Mouse (Mus musculus) lung, embryonic 14.5 days (tissue): ENCODE measurements around the gene Mtmr10. TPM values are rescaled to one million over a fixed set of nuclear protein-coding genes. Genes with fewer than 3 reads are reported as not detected.
A peak's percentile ranks its signal among the peaks of the same experiment; 100 is the strongest.

Source experiments
- ATAC-seq: fragments of 200-750 bp; cut with Nextera tagmentation; 2 replicates; pipeline ENCODE4 v1.8.0; 2017; ENCODE audit warnings: mild to moderate bottlenecking, moderate TSS enrichment, moderate library complexity; ENCODE audit not compliant: insufficient read depth
- DNase-seq: peaks from one replicate; pipeline ENCODE4 v3.0.0-alpha.2; 2015
- H3K27ac ChIP-seq: fragments of 300-500 bp; sonication (generic); 2 replicates; pipeline ENCODE4 v1.5.1; 2014; ENCODE audit warnings: low read depth, mild to moderate bottlenecking, moderate library complexity
- H3K27me3 ChIP-seq: fragments of 300-500 bp; sonication (generic); 2 replicates; pipeline ENCODE4 v1.6.1; 2014; ENCODE audit warnings: low read length, control low read depth; ENCODE audit not compliant: insufficient read depth
- H3K36me3 ChIP-seq: fragments of 300-500 bp; sonication (generic); 2 replicates; pipeline ENCODE4 v1.6.1; 2014; ENCODE audit warnings: control low read depth; ENCODE audit not compliant: insufficient read depth
- H3K4me1 ChIP-seq: fragments of 300-500 bp; sonication (generic); 2 replicates; pipeline ENCODE4 v1.6.1; 2014; ENCODE audit warnings: antibody characterized with exemption, control low read depth; ENCODE audit not compliant: insufficient read depth
- H3K4me2 ChIP-seq: fragments of 300-500 bp; sonication (generic); 2 replicates; pipeline ENCODE4 v1.6.1; 2014; ENCODE audit warnings: mild to moderate bottlenecking
- H3K4me3 ChIP-seq: fragments of 300-500 bp; sonication (generic); 2 replicates; pipeline ENCODE4 v1.5.1; 2014; ENCODE audit warnings: low read depth, low read length
- H3K9ac ChIP-seq: fragments of 300-500 bp; sonication (generic); 2 replicates; pipeline ENCODE4 v1.6.1; 2014
- H3K9me3 ChIP-seq: fragments of 300-500 bp; sonication (generic); 2 replicates; pipeline ENCODE4 v1.6.1; 2016; ENCODE audit warnings: low read depth, low read length, control low read depth
- CTCF ChIP-seq: IDR thresholded peaks from 2 replicates; pipeline ENCODE4 v1.5.1; 2016; ENCODE audit warnings: antibody characterized with exemption, low read depth
- WGBS: fragments of 180-500 bp; shearing (Covaris S2); extraction: QIAGEN DNeasy Blood & Tissue Kit; methylation state at CpG from one replicate; pipeline ENCODE4 v1.1.7; 2014; 5-methylcytosine and 5-hydroxymethylcytosine counted together
- polyA plus RNA-seq: library from polyadenylated mRNA; unstranded; fragments of >200 nt; fragmentation: Nextera tagmentation; extraction: Ambion mirVana; gene quantifications from 2 replicates; pipeline ENCODE4 v1.2.1, GENCODE M21; 2014

Mtmr10 gene
- polyA plus RNA-seq, 1 experiment from 2014 or later: 12.9 TPM

GRCm38 (mm10) chr7:64271926-64272325, 15.5 kb upstream of the Mtmr10 start:
- Histone ChIP-seq H3K4me3 (no peak overlapping the region), H3K9me3 (no peaks in the 10 kb centered on the region), H3K27ac (no peak overlapping the region), H3K36me3 (no peaks in the 10 kb centered on the region), H3K4me1 (no peaks in the 10 kb centered on the region), H3K9ac (no peak overlapping the region), H3K27me3 (peaks cover 22% of the 10 kb centered on the region; the same call in 1 of the 2 replicates), H3K4me2 (no peak overlapping the region)
- no peak for TF ChIP-seq CTCF
- DNase-seq (no peak), ATAC-seq (no peak)
- WGBS: 48% methylated on average over 4 of the region's 4 CpGs

- H3K9me3 ChIP-seq: no peaks in the 10 kb centered on the region
- H3K36me3 ChIP-seq: no peaks in the 10 kb centered on the region
- H3K27ac ChIP-seq: no peak overlapping the region
- TF ChIP-seq CTCF: no peak
- H3K27me3 ChIP-seq: no peaks in the 10 kb centered on the region
- no peaks in the 10 kb centered on the region for H3K4me1 ChIP-seq
- H3K4me2 ChIP-seq: no peak overlapping the region
- ATAC-seq (no peak), DNase-seq (no peak)
- H3K4me3 ChIP-seq: no peak overlapping the region
- WGBS: 84% methylated on average over 4 of the region's 4 CpGs
- H3K9ac ChIP-seq: no peak overlapping the region
Observed at GRCm38 (mm10) chr7:64275518-64275917, 11.9 kb upstream of the Mtmr10 start.

GRCm38 (mm10) chr7:64276921-64277320, 10.5 kb upstream of the Mtmr10 start:
- no peak overlapping the region for H3K4me3 ChIP-seq
- H3K4me1 ChIP-seq: no peaks in the 10 kb centered on the region
- ATAC-seq (no peak), DNase-seq (no peak)
- H3K4me2 ChIP-seq: no peak overlapping the region
- H3K9me3 ChIP-seq: no peaks in the 10 kb centered on the region
- no peak overlapping the region for H3K27ac ChIP-seq
- H3K27me3 ChIP-seq: no peaks in the 10 kb centered on the region
- no peak overlapping the region for H3K9ac ChIP-seq
- 30% methylated on average over 6 of the region's 6 CpGs for WGBS
- no peak for TF ChIP-seq CTCF
- H3K36me3 ChIP-seq: no peaks in the 10 kb centered on the region

- TF ChIP-seq CTCF: no peak
- no peak for ATAC-seq
- H3K4me1 ChIP-seq: no peaks in the 10 kb centered on the region
Observed at GRCm38 (mm10) chr7:64278526-64278925, 8.9 kb upstream of the Mtmr10 start.

GRCm38 (mm10) chr7:64279548-64279947, 7.9 kb upstream of the Mtmr10 start:
- Histone ChIP-seq H3K27ac (no peak overlapping the region), H3K9ac (no peak overlapping the region), H3K4me1 (no peaks in the 10 kb centered on the region), H3K27me3 (no peaks in the 10 kb centered on the region), H3K36me3 (no peaks in the 10 kb centered on the region), H3K9me3 (no peaks in the 10 kb centered on the region), H3K4me2 (no peak overlapping the region), H3K4me3 (no peak overlapping the region)
- DNase-seq: no peak
- no peak for TF ChIP-seq CTCF
- no peak for ATAC-seq
- WGBS: 80% methylated on average over 3 of the region's 3 CpGs

More at GRCm38 (mm10) chr7:64278526-64278925, 8.9 kb upstream of the Mtmr10 start:
- Histone ChIP-seq H3K9me3 (no peaks in the 10 kb centered on the region), H3K27me3 (no peaks in the 10 kb centered on the region), H3K9ac (no peak overlapping the region), H3K36me3 (no peaks in the 10 kb centered on the region), H3K4me3 (no peak overlapping the region), H3K4me2 (no peak overlapping the region), H3K27ac (no peak overlapping the region)
- no peak for DNase-seq
- 79% methylated on average over 1 of the region's 1 CpGs for WGBS

GRCm38 (mm10) chr7:64286566-64286965, 887 bp upstream of the Mtmr10 start:
- no peak for TF ChIP-seq CTCF
- H3K9ac ChIP-seq: no peak overlapping the region
- H3K4me3 ChIP-seq: peak overlapping the region; percentile 79; the same call in 1 of the 2 replicates
- no peaks in the 10 kb centered on the region for H3K36me3 ChIP-seq
- no peaks in the 10 kb centered on the region for H3K9me3 ChIP-seq
- DNase-seq (no peak), ATAC-seq (no peak)
- peak overlapping the region; percentile 74 for H3K4me2 ChIP-seq
- H3K4me1 ChIP-seq: no peaks in the 10 kb centered on the region
- no peaks in the 10 kb centered on the region for H3K27me3 ChIP-seq
- no peak overlapping the region for H3K27ac ChIP-seq

GRCm38 (mm10) chr7:64289416-64289815, 2.0 kb downstream of the Mtmr10 start:
- Histone ChIP-seq H3K9me3 (no peaks in the 10 kb centered on the region), H3K36me3 (no peaks in the 10 kb centered on the region), H3K4me2 (no peak overlapping the region), H3K9ac (no peak overlapping the region), H3K27me3 (no peaks in the 10 kb centered on the region), H3K4me3 (no peak overlapping the region), H3K4me1 (no peaks in the 10 kb centered on the region), H3K27ac (no peak overlapping the region)
- 86% methylated on average over 7 of the region's 7 CpGs for WGBS
- no peak for TF ChIP-seq CTCF
- ATAC-seq (no peak), DNase-seq (no peak)

- no peaks in the 10 kb centered on the region for H3K9me3 ChIP-seq
- H3K9ac ChIP-seq: no peak overlapping the region
- no peaks in the 10 kb centered on the region for H3K27me3 ChIP-seq
- H3K4me2 ChIP-seq: no peak overlapping the region
- H3K4me1 ChIP-seq: peaks cover 3% of the 10 kb centered on the region; the same call in 1 of the 2 replicates
- no peak overlapping the region for H3K27ac ChIP-seq
- H3K4me3 ChIP-seq: no peak overlapping the region
- DNase-seq (no peak), ATAC-seq (no peak)
- H3K36me3 ChIP-seq: no peaks in the 10 kb centered on the region
- no peak for TF ChIP-seq CTCF
- WGBS: 87% methylated on average over 6 of the region's 6 CpGs
Observed at GRCm38 (mm10) chr7:64290431-64290830, 3.0 kb downstream of the Mtmr10 start.
